Mouse (Mus musculus) ES-Bruce4 (cell line): ENCODE results near the gene Tecrl. TPM values are rescaled to one million over a fixed set of nuclear protein-coding genes. Genes with fewer than 3 reads are reported as not detected.

Experiments used
- H3K27ac ChIP-seq: 2 replicates; pipeline ENCODE4 v1.5.1; 2012; ENCODE audit warnings: low read length, inconsistent platforms; ENCODE audit not compliant: insufficient read depth
- H3K27me3 ChIP-seq: 2 replicates; pipeline ENCODE4 v1.6.1; 2012; ENCODE audit warnings: mild to moderate bottlenecking, low read length, inconsistent platforms; ENCODE audit not compliant: control insufficient read depth, poor library complexity, insufficient read depth, severe bottlenecking
- H3K36me3 ChIP-seq: 2 replicates; pipeline ENCODE4 v1.6.1; 2012; ENCODE audit warnings: inconsistent platforms, mild to moderate bottlenecking, low read length, moderate library complexity; ENCODE audit not compliant: control insufficient read depth, poor library complexity, insufficient read depth, severe bottlenecking
- H3K4me1 ChIP-seq: one replicate; pipeline ENCODE4 v1.8.1; 2011; ENCODE audit warnings: low read length; ENCODE audit not compliant: control insufficient read depth, insufficient read depth
- H3K4me3 ChIP-seq: 2 replicates; pipeline ENCODE4 v1.5.1; 2011; ENCODE audit warnings: low read depth, mild to moderate bottlenecking, low read length
- H3K9ac ChIP-seq: 2 replicates; pipeline ENCODE4 v1.6.1; 2012; ENCODE audit warnings: low read depth, mild to moderate bottlenecking, inconsistent platforms; ENCODE audit not compliant: poor library complexity, severe bottlenecking
- H3K9me3 ChIP-seq: replicated peaks from 2 replicates; pipeline ENCODE4 v1.6.1; 2012; ENCODE audit warnings: mild to moderate bottlenecking, low read length, inconsistent platforms; ENCODE audit not compliant: control insufficient read depth, poor library complexity, insufficient read depth, severe bottlenecking
- CTCF ChIP-seq: IDR thresholded peaks from one replicate; pipeline ENCODE4 v1.8.1; 2011; ENCODE audit warnings: low read depth, low read length
- EP300 ChIP-seq: IDR thresholded peaks from 2 replicates; pipeline ENCODE4 v1.6.1; 2011; ENCODE audit warnings: low read depth, low read length; ENCODE audit not compliant: insufficient read depth
- POLR2A ChIP-seq: IDR thresholded peaks from one replicate; pipeline ENCODE4 v1.8.1; 2011; ENCODE audit warnings: low read length; ENCODE audit not compliant: insufficient read depth
- polyA plus RNA-seq: library from polyadenylated mRNA; stranded (reverse); fragments of >200 nt; gene quantifications from 2 replicates; pipeline ENCODE4 v1.2.4, GENCODE M21; 2011; ENCODE audit warnings: low read depth; ENCODE audit not compliant: missing spikeins, insufficient read depth, insufficient read length

Gene Tecrl
- not detected in 2 replicates for polyA plus RNA-seq

- TF ChIP-seq POLR2A (no peak), CTCF (no peak), EP300 (no peak)
- H3K27me3 ChIP-seq = no peaks in the 10 kb centered on the region
- no peak within 1 kb of the TSS for H3K27ac ChIP-seq
- no peaks in the 10 kb centered on the region for H3K9me3 ChIP-seq
- H3K36me3 ChIP-seq = no peaks in the 10 kb centered on the region
- no peaks in the 10 kb centered on the region for H3K4me1 ChIP-seq
- H3K4me3 ChIP-seq = no peak within 1 kb of the TSS
- H3K9ac ChIP-seq = no peak within 1 kb of the TSS
Measured at GRCm38 (mm10) chr5:83354846-83355561, at the start of gene Tecrl. TSS of gene Tecrl (minus strand) at chr5:83355195.

GRCm38 (mm10) chr5:83385021-83385420 lies 30.0 kb upstream of the Tecrl start:
- TF ChIP-seq EP300 = no peak
- TF ChIP-seq CTCF = no peak
- TF ChIP-seq POLR2A = no peak
- Histone ChIP-seq H3K4me1 (no peaks in the 10 kb centered on the region), H3K36me3 (no peaks in the 10 kb centered on the region), H3K4me3 (no peak overlapping the region), H3K9ac (no peak overlapping the region), H3K27me3 (no peaks in the 10 kb centered on the region), H3K27ac (no peak overlapping the region), H3K9me3 (no peaks in the 10 kb centered on the region)

GRCm38 (mm10) chr5:83351615-83352014 lies 3.4 kb downstream of the Tecrl start:
- no peak for TF ChIP-seq CTCF
- TF ChIP-seq POLR2A = no peak
- no peak for TF ChIP-seq EP300
- Histone ChIP-seq H3K9me3 (no peaks in the 10 kb centered on the region), H3K9ac (no peak overlapping the region), H3K4me3 (no peak overlapping the region), H3K27ac (no peak overlapping the region), H3K36me3 (no peaks in the 10 kb centered on the region), H3K27me3 (no peaks in the 10 kb centered on the region), H3K4me1 (no peaks in the 10 kb centered on the region)

- Histone ChIP-seq H3K4me1 (no peaks in the 10 kb centered on the region), H3K27ac (no peak overlapping the region), H3K4me3 (no peak overlapping the region), H3K27me3 (no peaks in the 10 kb centered on the region), H3K9me3 (no peaks in the 10 kb centered on the region), H3K9ac (no peak overlapping the region), H3K36me3 (no peaks in the 10 kb centered on the region)
- TF ChIP-seq CTCF = no peak
- TF ChIP-seq EP300 = no peak
- no peak for TF ChIP-seq POLR2A
Measured at GRCm38 (mm10) chr5:83339144-83339543, 15.9 kb downstream of the Tecrl start.

- no peaks in the 10 kb centered on the region for H3K27me3 ChIP-seq
- no peak overlapping the region for H3K9ac ChIP-seq
- H3K9me3 ChIP-seq = no peaks in the 10 kb centered on the region
- no peak overlapping the region for H3K27ac ChIP-seq
- H3K4me3 ChIP-seq = no peak overlapping the region
- no peaks in the 10 kb centered on the region for H3K36me3 ChIP-seq
- no peak for TF ChIP-seq POLR2A
- TF ChIP-seq EP300 = no peak
- no peak for TF ChIP-seq CTCF
- H3K4me1 ChIP-seq = no peaks in the 10 kb centered on the region
Measured at GRCm38 (mm10) chr5:83267148-83267776, 87.7 kb downstream of the Tecrl start.

- no peaks in the 10 kb centered on the region for H3K27me3 ChIP-seq
- TF ChIP-seq POLR2A = no peak
- no peak for TF ChIP-seq CTCF
- TF ChIP-seq EP300 = no peak
Measured at GRCm38 (mm10) chr5:83260059-83260458, 94.9 kb downstream of the Tecrl start.

More at GRCm38 (mm10) chr5:83260059-83260458, 94.9 kb downstream of the Tecrl start:
- Histone ChIP-seq H3K4me1 (no peaks in the 10 kb centered on the region), H3K4me3 (no peak overlapping the region), H3K36me3 (no peaks in the 10 kb centered on the region), H3K9ac (no peak overlapping the region), H3K9me3 (no peaks in the 10 kb centered on the region), H3K27ac (no peak overlapping the region)
